Mouse (Mus musculus) lung, postnatal 10 days (tissue): ENCODE measurements around the gene Phlda3.

Source experiments
- DNase-seq: peaks from one replicate; pipeline ENCODE4 v3.0.0; 2021

The Phlda3 gene

GRCm38 (mm10) chr1:135765645-135766591 lies at the start of gene Phlda3:
TSS of gene Phlda3 (plus strand) at chr1:135766119.
- DNase-seq = peak; percentile 90

DNA sequence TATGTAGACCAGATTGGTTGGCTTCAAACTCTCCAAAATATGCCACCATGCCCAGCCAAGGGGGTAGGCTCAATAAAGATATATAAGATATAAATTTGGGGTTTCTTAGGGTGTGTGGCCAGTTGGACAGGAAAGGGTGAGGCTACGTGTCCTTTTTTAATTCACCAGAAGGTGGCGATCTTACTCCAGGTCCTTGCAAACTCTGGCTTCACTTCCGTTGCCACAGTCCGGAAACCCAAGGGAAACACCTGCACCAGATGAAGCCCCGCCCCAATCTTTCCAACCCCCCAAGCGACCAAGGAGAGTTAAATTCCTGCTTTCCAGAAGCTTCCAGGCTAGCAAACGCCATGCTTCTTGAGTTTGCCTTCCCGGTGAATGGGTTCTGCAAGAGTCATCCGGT lies 46.4 kb upstream of the Phlda3 start:
- peak; percentile 89 for DNase-seq

GRCm38 (mm10) chr1:135719983-135720382 lies 45.9 kb upstream of the Phlda3 start, which contains the start of gene Csrp1:
TSS of gene Csrp1 (plus strand) at chr1:135720061.
- no peak for DNase-seq

- no peak for DNase-seq
Measured at GRCm38 (mm10) chr1:135723016-135723415, 42.9 kb upstream of the Phlda3 start.

GRCm38 (mm10) chr1:135724134-135724533 lies 41.8 kb upstream of the Phlda3 start:
- DNase-seq = no peak

DNA sequence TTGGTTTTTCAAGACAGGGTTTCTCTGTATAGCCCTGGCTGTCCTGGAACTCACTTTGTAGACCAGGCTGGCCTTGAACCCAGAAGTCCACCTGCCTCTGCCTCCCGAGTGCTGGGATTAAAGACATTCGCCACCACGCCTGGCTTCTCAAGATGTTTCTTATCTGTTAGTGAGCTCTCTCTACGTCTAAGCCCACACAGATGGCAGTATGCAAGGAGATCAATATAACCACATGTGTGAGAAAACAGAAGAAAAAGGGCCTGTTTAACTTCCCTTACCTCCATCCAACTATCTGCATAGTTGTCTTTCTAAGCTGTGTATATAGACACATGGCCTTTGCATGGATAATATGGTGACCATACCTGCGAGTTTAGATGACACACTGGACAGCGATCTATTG lies 40.6 kb upstream of the Phlda3 start:
- no peak for DNase-seq

- DNase-seq = peak; percentile 76
Measured at GRCm38 (mm10) chr1:135725936-135726335, 40.0 kb upstream of the Phlda3 start.

DNA sequence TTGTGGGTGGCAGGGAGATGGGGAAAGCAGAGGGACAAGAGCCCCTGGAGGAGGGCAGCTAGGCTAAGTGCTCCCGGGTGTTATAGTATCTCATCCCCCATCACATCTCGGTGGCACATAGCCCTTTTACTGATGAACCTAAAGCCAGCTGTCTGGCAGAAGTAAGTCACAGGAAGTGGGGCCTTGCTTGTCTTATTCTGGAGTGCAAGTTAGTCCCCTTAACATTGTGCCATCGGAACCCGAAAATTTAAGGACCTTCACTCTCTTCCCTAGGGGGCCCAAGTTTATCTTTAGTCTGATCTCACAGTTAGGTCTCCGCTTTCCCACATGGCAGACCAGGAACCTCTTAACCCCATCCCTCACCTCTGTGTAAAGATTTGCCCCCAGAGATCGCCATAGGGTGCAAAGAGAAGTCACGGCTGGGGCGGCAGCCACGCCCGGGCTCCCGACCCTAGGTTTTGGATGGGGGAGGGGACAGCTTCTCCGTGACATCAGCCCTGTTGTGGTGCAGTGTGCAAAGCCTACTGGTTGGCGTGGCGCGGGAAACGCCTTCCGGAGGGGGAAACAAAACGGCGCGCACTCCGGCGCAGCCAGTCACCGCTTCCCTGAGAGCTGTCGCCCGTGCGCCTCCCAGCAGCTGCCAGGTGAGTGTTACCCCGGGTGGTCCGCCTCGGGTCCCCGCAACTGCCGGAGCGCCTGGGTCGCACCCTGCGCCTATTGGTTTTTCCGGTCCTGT lies 37.1 kb upstream of the Phlda3 start:
- DNase-seq = peak; percentile 95

DNA sequence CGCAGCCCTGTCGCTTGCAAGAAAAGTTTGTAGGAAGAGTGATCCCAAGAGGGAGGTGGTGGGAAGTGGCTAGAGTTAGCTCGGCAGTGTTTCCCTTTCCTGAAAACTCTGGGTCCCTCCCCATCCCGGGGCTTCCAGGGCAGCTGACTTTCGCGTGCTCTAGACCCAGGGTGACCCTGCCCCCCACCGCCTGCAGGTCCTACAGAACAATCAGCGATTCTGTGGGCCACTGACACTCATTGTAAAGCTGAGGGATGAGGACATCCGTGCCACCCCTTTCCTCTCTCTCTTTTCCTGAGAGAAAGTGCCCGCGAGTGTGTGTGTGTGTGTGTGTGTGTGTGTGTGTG lies 36.6 kb upstream of the Phlda3 start:
- peak; percentile 73 for DNase-seq

DNA sequence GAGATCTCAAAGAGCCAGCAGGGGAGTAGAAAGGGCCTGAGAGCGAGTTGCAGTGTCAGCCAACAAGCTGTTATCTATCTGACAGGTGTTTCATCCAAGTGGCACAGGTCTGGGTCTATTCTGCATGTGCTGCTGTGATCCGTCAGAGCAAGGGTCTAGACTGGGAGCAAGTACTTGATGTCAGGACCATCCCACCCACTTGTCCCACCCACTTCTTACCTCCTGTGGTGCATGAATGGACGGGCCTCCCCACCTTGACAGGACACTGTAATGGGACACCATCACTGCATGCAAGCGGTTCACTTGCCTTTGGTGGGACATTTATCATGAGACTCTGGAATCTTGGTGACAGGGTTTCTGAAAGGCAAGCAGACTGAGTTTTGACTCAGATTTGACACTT lies 36.1 kb upstream of the Phlda3 start:
- no peak for DNase-seq

DNA sequence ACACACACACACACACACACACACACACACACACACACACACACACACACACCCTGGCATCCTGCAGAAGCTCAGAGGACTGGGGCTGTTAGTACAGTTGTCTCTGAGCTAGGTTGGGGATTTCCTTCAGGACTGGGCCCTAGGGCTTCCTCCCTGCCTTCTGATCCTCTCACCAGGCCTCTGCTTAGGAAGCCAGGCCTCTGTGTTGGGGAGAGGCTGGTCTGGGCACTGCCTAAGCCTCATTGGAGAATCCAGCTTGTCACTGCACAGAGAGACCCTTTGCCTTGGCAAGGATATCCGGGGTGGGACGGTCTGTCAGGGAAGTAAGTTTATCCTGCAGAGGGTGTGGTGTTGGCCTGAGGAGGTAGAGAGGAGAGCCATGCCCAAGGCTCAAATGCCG lies 35.6 kb upstream of the Phlda3 start:
- DNase-seq = peak; percentile 71

- no peak for DNase-seq
Measured at GRCm38 (mm10) chr1:135731393-135731792, 34.5 kb upstream of the Phlda3 start.

DNA sequence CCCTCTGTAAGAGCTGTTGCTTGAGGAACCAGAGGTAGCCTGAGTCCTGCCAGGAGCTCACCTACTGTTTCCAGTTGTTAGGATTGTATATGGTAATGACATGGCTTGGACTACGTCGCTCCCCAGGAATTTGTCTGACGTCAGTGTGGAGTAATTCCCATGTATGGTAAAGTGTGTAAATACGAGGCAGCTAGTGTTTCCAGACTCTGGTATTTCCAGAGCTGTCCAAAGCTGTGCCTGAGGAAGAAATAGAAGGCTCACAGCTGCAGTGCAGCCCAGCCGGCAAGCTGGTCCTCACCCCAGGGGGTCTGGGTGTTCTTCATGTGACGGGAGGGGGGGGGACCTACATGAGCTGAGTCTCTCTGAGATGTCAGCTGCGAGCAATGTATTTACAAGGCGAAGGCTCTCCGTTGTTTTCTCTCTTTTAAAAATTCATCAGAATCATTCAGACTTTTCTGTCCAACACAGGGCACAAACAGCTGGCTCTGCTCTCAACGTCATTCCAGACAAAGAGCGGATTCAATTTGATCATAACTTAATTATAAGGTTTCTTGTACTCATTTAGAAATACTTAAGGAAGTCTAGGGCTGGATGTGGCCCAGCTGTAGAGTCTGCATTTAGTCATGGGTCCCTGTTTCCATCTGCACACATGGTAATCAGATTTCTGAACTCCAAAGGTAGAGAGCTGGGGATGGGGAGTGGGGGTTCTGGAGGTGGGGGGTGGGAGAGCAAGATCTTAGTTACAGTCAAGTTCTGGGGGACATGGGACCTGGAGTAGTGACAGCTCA lies 33.8 kb upstream of the Phlda3 start:
- DNase-seq = peak; percentile 79

GRCm38 (mm10) chr1:135734225-135734937 lies 31.5 kb upstream of the Phlda3 start:
- DNase-seq = peak; percentile 86

DNA sequence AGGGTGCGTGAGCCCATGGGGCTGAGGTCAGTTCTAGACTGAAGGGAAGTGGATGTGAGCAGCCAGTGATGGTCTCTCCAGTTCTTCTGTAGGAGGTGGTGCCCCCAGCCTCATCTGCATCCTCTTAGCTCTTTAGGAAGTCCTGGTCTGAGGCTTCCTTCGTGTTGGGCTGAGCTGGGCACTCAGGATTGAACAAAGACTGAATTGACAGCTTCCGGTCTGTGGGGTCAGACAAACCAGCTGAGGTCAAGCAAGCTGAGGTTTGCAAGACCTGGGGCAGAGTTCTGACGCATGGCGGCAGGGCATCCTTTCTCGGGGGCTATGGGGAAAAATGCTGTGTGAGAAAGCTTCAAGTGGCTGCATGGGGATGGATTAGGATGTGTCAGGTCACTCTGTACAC lies 30.5 kb upstream of the Phlda3 start:
- peak; percentile 35 for DNase-seq

GRCm38 (mm10) chr1:135744987-135745386 lies 20.9 kb upstream of the Phlda3 start:
- DNase-seq = peak; percentile 66

DNA sequence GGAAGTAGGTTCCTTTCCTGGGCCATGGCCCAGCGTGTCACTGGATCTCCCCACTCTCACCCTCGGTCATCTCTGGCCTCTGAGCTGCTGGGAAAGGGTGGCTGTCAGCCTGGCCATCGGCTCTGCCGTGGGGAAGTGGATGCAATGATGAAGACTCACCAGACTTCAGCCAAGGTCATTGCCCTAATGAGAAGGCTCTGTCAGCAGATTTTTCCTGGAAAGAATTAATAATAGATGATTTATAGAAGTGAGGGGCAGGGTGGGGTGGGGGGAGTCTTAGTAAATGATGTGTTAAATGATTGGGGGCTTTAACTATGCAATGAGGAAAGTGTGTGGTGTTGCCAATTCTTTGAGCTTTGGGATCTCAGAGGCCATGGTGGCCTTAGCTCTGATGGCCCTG lies 19.7 kb upstream of the Phlda3 start:
- DNase-seq = peak; percentile 45

GRCm38 (mm10) chr1:135752737-135753348 lies 13.1 kb upstream of the Phlda3 start:
- peak; percentile 98 for DNase-seq

GRCm38 (mm10) chr1:135755287-135755686 lies 10.6 kb upstream of the Phlda3 start:
- peak; percentile 78 for DNase-seq

DNA sequence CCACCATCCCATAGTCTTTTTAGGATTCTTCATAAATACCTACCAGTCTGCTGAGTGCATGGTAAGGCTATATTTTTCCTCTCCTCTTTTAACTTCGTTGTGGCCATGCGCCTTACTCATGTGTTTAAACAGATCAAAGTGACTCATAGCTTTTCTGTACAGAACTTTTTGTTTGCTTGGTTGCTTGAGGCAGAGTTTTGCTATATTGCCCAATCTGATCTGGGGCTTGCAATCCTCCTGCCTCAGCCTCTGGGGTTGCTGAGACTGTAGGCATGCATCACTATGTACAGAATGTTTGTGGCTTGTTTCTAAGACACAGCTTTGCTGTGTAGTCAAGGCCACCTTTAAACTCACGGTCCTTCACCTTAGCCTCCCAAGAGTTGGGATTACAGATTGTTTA lies 10.0 kb upstream of the Phlda3 start:
- no peak for DNase-seq

DNA sequence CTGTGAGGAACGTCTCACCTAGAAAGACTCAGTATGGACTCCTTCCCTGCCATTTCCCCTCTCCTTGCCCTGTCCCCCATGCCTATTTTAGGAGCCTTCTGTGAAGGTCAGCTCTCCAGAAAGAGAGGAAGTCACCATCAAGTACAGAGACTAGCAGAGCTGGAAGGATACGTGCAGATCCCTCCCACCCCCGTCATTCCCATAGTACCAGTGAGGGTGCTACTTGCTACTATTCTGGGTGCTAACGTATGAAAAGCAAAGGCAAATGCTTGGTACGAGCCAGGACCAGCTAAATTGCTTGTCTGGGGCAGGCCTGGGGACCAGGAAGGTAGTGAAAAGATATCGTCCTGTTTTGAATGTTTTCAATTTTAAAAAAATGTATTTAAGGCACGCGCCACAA lies 8.6 kb upstream of the Phlda3 start:
- no peak for DNase-seq

DNA sequence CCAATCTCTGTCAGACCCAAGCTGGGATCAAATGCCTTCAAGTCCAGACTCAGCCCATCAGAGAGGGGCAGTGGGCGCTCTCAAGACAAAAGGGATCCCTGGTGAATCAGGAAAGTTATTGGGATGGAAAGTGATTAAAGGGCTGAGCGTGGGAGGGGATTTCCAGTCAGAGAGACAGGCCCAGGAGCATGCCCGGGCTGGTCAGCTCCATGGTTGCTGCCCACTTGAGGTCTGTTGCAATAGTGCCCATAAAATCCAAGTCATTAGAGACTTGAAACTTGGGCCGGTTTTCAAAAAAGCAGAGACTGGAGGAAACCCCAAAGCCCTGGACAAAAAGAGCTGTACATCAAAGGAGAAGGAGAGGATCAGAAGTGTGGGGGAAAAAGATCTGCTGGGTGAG lies 6.2 kb upstream of the Phlda3 start:
- no peak for DNase-seq
